Mouse (Mus musculus) spleen, adult 2 months (tissue): ENCODE measurements at regions not wholly inside any gene's neighbourhood (a gene's known extent, or its start where the extent isn't known, plus 50 kb on each side); places are given as distances from the start of the nearest gene placed in this dataset.

ENCODE experiments used
- DNase-seq, 2 experiments: peaks; one replicate each; pipeline versions ENCODE4 v3.0.0 to v3.0.0-alpha.2; 2012 to 2021; ENCODE audit warnings: low spot score in 2 of 2, low read depth in 1 of 2
- H3K27ac ChIP-seq: fragments of 200-500 bp; 2 replicates; pipeline ENCODE4 v1.5.1; 2012; ENCODE audit warnings: low read length, inconsistent platforms; ENCODE audit not compliant: insufficient read depth
- H3K27me3 ChIP-seq: fragments of 200-500 bp; 2 replicates; pipeline ENCODE4 v1.6.1; 2012; ENCODE audit warnings: mild to moderate bottlenecking, moderate library complexity, low read length, inconsistent platforms; ENCODE audit not compliant: control insufficient read depth, insufficient read depth
- H3K36me3 ChIP-seq: fragments of 200-500 bp; 2 replicates; pipeline ENCODE4 v1.6.1; 2012; ENCODE audit warnings: mild to moderate bottlenecking, low read length, inconsistent platforms; ENCODE audit not compliant: control insufficient read depth, insufficient read depth
- H3K4me1 ChIP-seq: fragments of 200-500 bp; 2 replicates; pipeline ENCODE4 v1.6.1; 2011; ENCODE audit warnings: inconsistent platforms; ENCODE audit not compliant: control insufficient read depth, insufficient read depth, insufficient read length
- H3K4me3 ChIP-seq: fragments of 200-500 bp; 2 replicates; pipeline ENCODE4 v1.5.1; 2011; ENCODE audit warnings: mild to moderate bottlenecking, inconsistent platforms; ENCODE audit not compliant: insufficient read depth, insufficient read length; ENCODE audit errors: extremely low read depth
- CTCF ChIP-seq: fragments of 200-500 bp; IDR thresholded peaks from 2 replicates; pipeline ENCODE4 v1.5.1; 2011; ENCODE audit warnings: mild to moderate bottlenecking, inconsistent platforms; ENCODE audit not compliant: insufficient read depth, insufficient read length, insufficient replicate concordance; ENCODE audit errors: extremely low read depth
- POLR2A ChIP-seq: fragments of 200-500 bp; IDR thresholded peaks from 2 replicates; pipeline ENCODE4 v1.6.1; 2011; ENCODE audit warnings: low read depth, low read length, inconsistent platforms
- WGBS: fragments of 180-500 bp; shearing (Covaris S2); methylation state at CpG from one replicate; pipeline ENCODE4 v1.1.7; 2018; 5-methylcytosine and 5-hydroxymethylcytosine counted together

DNA sequence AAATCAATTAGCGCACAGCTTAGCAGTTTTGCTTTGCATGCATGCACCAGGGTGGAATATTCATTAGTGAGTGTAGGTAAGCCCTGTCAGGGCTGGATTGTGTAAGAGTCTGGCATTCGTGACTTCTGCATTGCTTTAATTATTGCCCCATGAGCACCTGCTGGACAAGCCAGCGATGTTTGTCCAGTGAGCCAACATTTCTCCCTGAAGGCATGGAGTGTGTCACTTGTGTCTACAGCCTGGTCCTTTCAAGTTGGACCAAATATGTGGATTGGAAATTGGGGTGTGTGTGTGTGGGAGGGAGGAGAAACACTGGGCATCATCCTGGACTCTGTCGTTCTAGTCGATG, 115.9 kb downstream of the Evx1 start:
- no peaks in the 10 kb centered on the region for H3K36me3 ChIP-seq
- 86% methylated on average over 5 of the region's 5 CpGs for WGBS
- H3K27me3 ChIP-seq, result no peaks in the 10 kb centered on the region
- no peak overlapping the region for H3K4me3 ChIP-seq
- H3K27ac ChIP-seq, result no peak overlapping the region
- no peaks in the 10 kb centered on the region for H3K4me1 ChIP-seq
- no peak for TF ChIP-seq POLR2A
- TF ChIP-seq CTCF, result no peak
- no peak for DNase-seq

DNA sequence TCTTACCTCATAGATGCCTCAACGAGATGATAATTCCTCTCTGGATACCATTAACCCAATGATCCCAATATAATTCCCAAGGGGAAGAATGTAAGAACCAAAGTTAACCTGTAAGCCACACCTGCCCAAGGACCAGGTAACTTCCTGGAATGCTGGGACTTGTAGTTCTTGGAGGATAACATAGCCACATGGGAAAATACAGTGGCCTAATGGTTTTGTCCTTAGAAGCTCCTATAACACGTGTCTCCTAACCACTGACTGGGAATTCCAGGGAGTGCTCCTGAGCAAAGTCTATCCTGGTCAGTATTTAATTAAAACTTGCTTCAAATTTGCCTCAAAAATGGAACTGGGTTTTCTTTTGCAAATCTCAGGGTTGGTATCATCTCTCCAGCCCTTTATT, 119.9 kb downstream of the Evx1 start:
- H3K36me3 ChIP-seq, result no peaks in the 10 kb centered on the region
- H3K4me3 ChIP-seq, result no peak overlapping the region
- TF ChIP-seq CTCF (no peak), POLR2A (no peak)
- no peaks in the 10 kb centered on the region for H3K4me1 ChIP-seq
- no peak for DNase-seq
- no peak overlapping the region for H3K27ac ChIP-seq
- WGBS, result 53% methylated on average over 2 of the region's 2 CpGs
- no peaks in the 10 kb centered on the region for H3K27me3 ChIP-seq

DNA sequence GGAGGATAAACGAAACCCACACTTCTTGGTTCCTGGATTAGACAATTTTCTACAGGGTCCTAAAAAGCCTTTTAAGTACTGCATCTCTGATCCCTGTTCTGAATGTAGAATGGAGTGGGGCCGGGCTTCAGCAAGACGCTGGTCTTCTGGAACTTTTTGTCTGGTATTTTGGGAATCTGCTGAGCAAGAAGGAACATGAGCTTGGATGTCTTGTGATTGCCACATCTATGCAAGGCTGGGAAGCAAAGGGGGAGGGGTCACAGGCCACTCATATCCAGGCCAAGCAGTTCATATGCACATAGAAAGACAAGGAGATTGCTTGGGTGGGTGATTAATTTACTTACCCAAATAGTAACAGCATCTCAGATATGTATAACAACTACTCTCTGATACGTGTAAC, 121.5 kb downstream of the Evx1 start:
- H3K4me1 ChIP-seq, result no peaks in the 10 kb centered on the region
- DNase-seq, result no peak
- 85% methylated on average over 4 of the region's 4 CpGs for WGBS
- TF ChIP-seq CTCF (no peak), POLR2A (no peak)
- no peak overlapping the region for H3K4me3 ChIP-seq
- H3K27me3 ChIP-seq, result no peaks in the 10 kb centered on the region
- no peaks in the 10 kb centered on the region for H3K36me3 ChIP-seq
- no peak overlapping the region for H3K27ac ChIP-seq

DNA sequence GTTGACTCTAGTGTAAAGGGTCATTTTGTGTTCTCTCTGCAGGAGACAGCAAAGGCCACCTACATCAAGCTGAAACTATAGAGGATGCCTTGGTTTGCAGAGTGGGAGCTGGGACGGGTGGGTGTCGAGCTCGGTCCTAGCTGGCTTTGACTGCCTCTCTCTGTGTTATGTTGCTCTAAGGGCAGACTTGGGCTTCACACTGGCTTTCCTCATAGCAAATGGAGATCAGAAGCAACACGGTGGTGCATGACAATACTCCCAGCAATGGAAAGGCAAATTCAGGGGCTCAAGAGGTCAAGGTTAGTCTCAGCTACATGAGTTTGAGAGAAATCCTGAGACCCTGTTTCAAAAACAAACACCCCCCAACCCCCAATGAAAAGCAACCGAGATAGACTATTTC, 122.1 kb downstream of the Evx1 start:
- no peaks in the 10 kb centered on the region for H3K4me1 ChIP-seq
- no peak overlapping the region for H3K4me3 ChIP-seq
- H3K27ac ChIP-seq, result no peak overlapping the region
- DNase-seq, result no peak
- TF ChIP-seq POLR2A, result no peak
- no peak for TF ChIP-seq CTCF
- H3K36me3 ChIP-seq, result no peaks in the 10 kb centered on the region
- H3K27me3 ChIP-seq, result no peaks in the 10 kb centered on the region
- 90% methylated on average over 5 of the region's 5 CpGs for WGBS

DNA sequence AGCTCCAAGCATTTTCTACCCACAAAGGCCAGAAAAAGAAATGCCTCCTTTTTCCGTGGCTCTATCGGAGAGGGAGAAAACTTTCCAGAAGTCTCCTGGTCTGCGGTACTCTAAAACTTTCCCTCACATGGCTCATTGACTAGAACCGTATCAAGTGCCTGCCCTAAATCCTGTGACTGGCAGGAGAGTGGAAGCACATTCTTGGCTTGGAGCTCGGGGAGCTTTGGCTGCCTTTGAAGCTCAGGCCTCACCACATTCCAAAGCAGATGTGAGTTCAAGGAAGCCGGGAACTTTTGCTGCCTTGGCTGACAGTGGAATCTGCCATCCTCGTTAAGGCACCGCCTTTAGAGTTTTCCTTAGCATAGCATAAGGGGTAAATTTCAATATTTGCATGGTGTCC, 125.1 kb downstream of the Evx1 start:
- H3K4me3 ChIP-seq, result no peak overlapping the region
- no peaks in the 10 kb centered on the region for H3K27me3 ChIP-seq
- WGBS, result 89% methylated on average over 8 of the region's 8 CpGs
- no peak for DNase-seq
- no peaks in the 10 kb centered on the region for H3K4me1 ChIP-seq
- H3K27ac ChIP-seq, result no peak overlapping the region
- TF ChIP-seq CTCF (no peak), POLR2A (no peak)
- H3K36me3 ChIP-seq, result no peaks in the 10 kb centered on the region

DNA sequence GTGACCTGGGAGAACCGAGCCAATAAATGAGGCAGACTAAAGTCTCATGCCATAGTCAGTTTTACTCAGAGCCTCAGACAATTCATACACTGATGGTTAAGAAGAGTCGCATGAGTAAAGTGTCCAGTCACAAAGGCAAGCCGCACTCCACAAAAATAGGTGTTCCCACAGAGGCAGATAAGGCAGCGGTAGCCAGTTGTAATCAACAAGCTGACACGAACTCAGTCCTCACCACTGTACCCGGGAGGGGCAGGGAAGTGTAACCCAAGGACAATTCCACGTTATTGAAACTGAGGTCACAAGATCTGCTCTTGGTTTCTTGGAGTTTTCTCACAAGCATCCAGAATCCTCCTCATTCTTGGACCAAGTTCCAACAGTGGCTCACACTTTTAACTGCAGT, 125.9 kb downstream of the Evx1 start:
- Histone ChIP-seq H3K4me3 (no peak overlapping the region), H3K4me1 (no peaks in the 10 kb centered on the region), H3K27ac (no peak overlapping the region), H3K36me3 (no peaks in the 10 kb centered on the region), H3K27me3 (no peaks in the 10 kb centered on the region)
- WGBS, result 87% methylated on average over 7 of the region's 7 CpGs
- DNase-seq, result no peak
- no peak for TF ChIP-seq POLR2A
- TF ChIP-seq CTCF, result no peak

DNA sequence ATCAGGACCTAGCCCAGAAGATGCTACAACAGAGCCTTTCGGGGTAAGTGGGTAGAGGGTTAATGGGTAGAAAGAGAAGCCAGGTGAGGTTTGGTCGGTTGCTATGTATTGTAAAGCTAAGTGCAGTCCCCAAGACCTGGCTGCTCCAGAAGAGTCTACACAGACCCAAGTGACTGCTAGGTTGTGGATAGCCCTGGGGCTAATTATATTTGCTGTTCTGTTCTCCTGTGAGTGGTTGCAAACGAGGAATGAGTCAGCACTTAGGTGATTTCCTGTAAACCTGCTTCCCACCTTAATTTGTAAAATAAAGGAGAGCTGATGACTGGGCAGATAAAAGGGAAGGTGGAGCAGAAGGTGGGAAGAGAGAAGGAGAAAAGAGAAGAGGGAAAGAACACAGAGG, 126.9 kb downstream of the Evx1 start:
- H3K27me3 ChIP-seq, result no peaks in the 10 kb centered on the region
- 48% methylated on average over 3 of the region's 3 CpGs for WGBS
- H3K4me1 ChIP-seq, result no peaks in the 10 kb centered on the region
- no peak overlapping the region for H3K27ac ChIP-seq
- no peak for TF ChIP-seq CTCF
- no peak for TF ChIP-seq POLR2A
- DNase-seq, result no peak
- H3K36me3 ChIP-seq, result no peaks in the 10 kb centered on the region
- H3K4me3 ChIP-seq, result no peak overlapping the region
